Mouse (Mus musculus) retina, adult 2 months (tissue): ENCODE data around the gene Herpud1.
A peak's percentile ranks its signal among the peaks of the same experiment; 100 is the strongest.
"Not testable (repeated sequence)": the region's sequence is repeated elsewhere in the genome, so short reads cannot be mapped to it uniquely, and the experiment has no call there.

Experiments used
- DNase-seq: peaks from one replicate; pipeline ENCODE4 v3.0.0-alpha.2; 2012; ENCODE audit warnings: low read depth, low spot score

Gene Herpud1

GRCm38 (mm10) chr8:94375551-94375991 is 10.7 kb upstream of the Herpud1 start:
- DNase-seq: no peak

- no peak for DNase-seq
Observed at GRCm38 (mm10) chr8:94376176-94376575, 10.1 kb upstream of the Herpud1 start.

- no peak for DNase-seq
Observed at GRCm38 (mm10) chr8:94376580-94376979, 9.7 kb upstream of the Herpud1 start.

GRCm38 (mm10) chr8:94377031-94377430 is 9.2 kb upstream of the Herpud1 start:
- no peak for DNase-seq

- no peak for DNase-seq
Observed at GRCm38 (mm10) chr8:94377714-94378205, 8.5 kb upstream of the Herpud1 start.

GRCm38 (mm10) chr8:94378763-94379415 is 7.3 kb upstream of the Herpud1 start:
- DNase-seq: no peak

GRCm38 (mm10) chr8:94379686-94380085 is 6.6 kb upstream of the Herpud1 start:
- DNase-seq: no peak

GRCm38 (mm10) chr8:94384166-94384565 is 2.1 kb upstream of the Herpud1 start:
- DNase-seq: no peak

- no peak for DNase-seq
Observed at GRCm38 (mm10) chr8:94385506-94386213, 578 bp upstream of the Herpud1 start.

- DNase-seq: peak; percentile 72
Observed at GRCm38 (mm10) chr8:94387027-94387684, 918 bp downstream of the Herpud1 start.

GRCm38 (mm10) chr8:94387785-94388184 is 1.5 kb downstream of the Herpud1 start:
- DNase-seq: no peak

- no peak for DNase-seq
Observed at GRCm38 (mm10) chr8:94389531-94389930, 3.3 kb downstream of the Herpud1 start.

GRCm38 (mm10) chr8:94390429-94390828 is 4.2 kb downstream of the Herpud1 start:
- no peak for DNase-seq

- no peak for DNase-seq
Observed at GRCm38 (mm10) chr8:94390910-94391309, 4.7 kb downstream of the Herpud1 start.

- no peak for DNase-seq
Observed at GRCm38 (mm10) chr8:94392147-94392546, 5.9 kb downstream of the Herpud1 start.

- no peak for DNase-seq
Observed at GRCm38 (mm10) chr8:94392648-94393047, 6.4 kb downstream of the Herpud1 start.

GRCm38 (mm10) chr8:94395851-94396540 is 9.8 kb downstream of the Herpud1 start:
- no peak for DNase-seq

GRCm38 (mm10) chr8:94396964-94397657 is 10.9 kb downstream of the Herpud1 start:
- no peak for DNase-seq

GRCm38 (mm10) chr8:94398587-94398986 is 12.3 kb downstream of the Herpud1 start:
- no peak for DNase-seq

GRCm38 (mm10) chr8:94399361-94399953 is 13.2 kb downstream of the Herpud1 start:
- DNase-seq: no peak

GRCm38 (mm10) chr8:94399957-94400356 is 13.7 kb downstream of the Herpud1 start:
- not testable (repeated sequence) for DNase-seq
